Mouse (Mus musculus) gastrocnemius, adult 8-10 months (tissue): Measurements from ENCODE around the gene Ddit4. TPM values are rescaled to one million over a fixed set of nuclear protein-coding genes. Genes with fewer than 3 reads are reported as not detected.

Experiments used
- DNase-seq, 2 experiments: peaks; one replicate each; pipeline ENCODE4 v3.0.0; 2022; ENCODE audit warnings: low spot score in 2 of 2
- total RNA-seq, 4 experiments: library from RNA; stranded (reverse); gene quantifications; 2 replicates each; pipeline ENCODE4 v1.2.4; 2022

The Ddit4 gene
- total RNA-seq, 4 experiments from 2014 or later: 4.7 to 45.4 (median 9.4) TPM

GRCm38 (mm10) chr10:59920810-59921681 lies 30.6 kb downstream of the Ddit4 start:
- DNase-seq: peak; percentile 70 to 75

- no peak for DNase-seq
Observed at GRCm38 (mm10) chr10:59920485-59920809, 31.2 kb downstream of the Ddit4 start.

DNA sequence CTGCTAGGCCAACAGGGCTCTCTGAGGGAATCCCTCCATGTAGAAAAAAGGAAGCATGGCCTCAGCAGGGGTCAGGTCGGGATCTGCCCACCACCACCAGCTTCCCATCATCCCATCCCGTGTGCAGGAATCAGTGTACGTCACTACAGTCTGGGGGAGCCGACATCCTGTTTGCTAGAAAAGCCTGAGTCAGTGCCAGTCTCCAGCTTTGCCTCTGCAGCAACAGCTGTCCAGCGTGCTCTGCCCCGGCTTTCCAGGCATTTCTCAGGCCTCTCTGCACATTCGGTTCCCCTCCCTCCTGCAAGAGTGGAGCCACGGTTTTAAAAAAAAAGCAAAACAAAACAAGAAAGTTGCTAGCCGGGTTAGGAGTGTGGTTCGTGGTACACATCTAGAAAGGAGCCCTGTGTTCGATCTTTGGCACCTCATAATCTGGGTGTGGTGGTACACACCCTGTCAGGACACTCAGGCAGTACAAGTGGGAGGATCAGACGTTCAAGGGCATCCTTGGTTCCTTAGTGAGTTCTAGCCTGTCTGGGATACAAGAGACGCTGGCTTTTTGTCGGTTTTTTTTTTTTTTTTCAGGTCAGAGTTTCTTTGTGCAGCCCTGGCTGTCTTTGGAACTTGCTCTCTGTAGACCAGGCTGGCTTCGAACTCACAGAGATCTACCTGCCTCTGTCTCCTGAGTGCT lies 32.0 kb downstream of the Ddit4 start:
- no peak for DNase-seq

DNA sequence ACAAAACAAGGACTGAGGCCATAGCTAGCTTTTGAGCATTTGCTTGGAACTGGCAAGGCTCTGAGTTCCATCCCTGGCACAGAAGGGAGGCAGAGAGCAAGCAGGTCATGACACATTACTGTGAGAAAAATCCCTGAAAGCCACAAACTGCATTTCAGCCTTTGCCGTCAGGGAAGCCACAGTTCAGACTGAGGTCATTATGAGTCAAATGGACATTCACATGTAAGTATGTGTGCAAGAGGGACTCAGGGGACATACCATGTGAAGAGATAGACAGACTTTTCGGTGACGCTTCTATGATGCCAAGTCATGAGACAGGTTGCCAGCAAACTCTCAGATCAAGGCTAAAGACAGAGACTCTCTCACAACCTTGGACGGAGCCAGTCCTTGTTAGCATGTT lies 33.5 kb downstream of the Ddit4 start:
- DNase-seq: no peak

DNA sequence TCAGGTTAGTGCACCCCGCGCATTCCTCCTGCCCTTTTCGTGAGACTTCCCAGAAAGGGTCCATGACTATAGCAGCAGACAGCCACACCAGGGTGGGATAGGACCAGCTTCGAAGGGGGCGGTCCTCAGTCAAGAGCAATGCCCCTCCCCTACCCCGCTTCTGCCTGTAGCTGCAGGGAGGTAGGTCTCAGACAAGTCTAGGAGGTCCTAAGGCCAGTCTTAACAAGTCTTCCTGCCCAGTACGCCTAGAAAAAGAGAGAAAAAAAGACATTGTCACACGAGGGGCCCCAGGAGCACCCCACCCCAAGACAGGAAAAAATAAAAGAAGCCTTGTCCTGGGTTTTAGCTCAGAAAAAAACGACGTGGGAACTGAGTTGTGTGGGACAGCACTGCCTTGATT lies 35.0 kb downstream of the Ddit4 start:
- no peak for DNase-seq

DNA sequence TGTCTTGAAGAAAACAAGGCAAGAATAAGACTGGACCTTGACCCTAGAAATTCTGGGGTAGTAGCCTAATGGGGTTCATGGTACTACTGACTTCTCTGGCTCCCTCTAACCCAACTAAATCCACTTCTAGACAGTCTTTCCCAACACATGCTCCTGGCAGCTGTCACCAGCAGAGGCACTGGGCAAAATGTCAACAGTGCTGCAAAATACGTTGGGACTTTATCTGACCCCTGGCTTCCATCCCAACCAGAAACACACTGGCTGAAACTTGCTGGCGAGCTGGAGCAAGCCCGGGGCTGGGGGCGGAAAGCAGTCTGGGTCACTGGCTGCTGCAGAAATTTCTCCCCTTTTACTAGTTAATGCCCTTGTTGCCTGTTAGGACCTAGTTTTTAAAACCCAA lies 35.5 kb downstream of the Ddit4 start:
- peak; percentile 70 to 80 for DNase-seq

- DNase-seq: no peak
Observed at GRCm38 (mm10) chr10:59915196-59915962, 36.3 kb downstream of the Ddit4 start.

DNA sequence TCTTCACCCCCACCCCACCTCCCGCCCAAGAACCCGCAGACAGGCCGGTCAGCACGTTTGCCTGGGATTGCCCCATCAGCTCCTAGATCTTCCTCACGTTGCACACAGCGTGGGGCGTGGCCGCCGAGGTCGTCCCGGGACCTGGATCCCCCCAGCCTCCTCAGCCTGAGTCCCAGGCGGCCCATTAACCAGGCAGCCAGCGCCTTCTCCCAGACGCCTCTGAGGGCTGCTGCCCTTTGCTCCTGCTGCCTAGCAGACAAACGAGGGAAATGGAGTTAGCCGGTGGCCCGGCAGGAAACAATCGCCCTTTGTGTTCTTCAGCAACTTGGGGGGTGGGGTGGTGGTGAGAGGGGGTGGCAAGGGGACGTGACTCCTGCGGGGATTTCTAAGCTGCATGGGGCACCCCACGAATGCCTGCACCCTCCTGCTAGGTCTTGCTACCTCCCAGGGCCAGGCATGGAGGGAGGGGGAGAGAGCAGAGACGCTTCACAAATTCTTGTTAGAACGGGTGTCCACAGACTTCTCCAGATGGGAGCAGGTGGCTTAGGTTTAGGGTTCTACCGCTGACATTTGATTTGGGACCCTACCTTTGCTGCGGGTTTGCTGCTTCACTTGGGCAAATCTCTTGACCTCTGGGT lies 40.0 kb downstream of the Ddit4 start:
- no peak for DNase-seq

- DNase-seq: no peak
Observed at GRCm38 (mm10) chr10:59911091-59911490, 40.5 kb downstream of the Ddit4 start.

DNA sequence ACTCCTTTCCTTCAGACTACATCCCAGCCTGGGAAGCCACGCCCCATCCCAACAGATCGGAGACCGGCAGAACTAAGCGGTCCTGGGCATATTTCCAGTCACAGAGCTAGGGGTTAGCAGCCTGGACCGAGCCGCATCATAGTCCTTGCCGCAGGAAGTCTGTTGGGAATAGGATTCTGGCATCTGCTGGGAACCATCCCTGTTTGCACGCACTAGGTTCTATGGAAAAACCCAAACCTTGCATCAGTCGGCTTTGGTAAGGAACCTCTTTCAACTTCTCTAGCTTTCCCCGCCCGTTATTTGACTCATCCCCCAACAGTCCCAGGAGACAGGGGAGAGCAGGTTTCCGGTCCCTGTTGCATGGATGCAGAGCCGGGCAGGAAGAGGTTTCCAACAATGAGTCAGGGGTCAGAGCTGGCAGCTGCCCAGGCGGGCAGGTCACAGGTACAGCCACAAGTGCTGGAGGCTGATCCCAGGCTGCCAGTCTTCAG lies 42.2 kb downstream of the Ddit4 start:
- no peak for DNase-seq

DNA sequence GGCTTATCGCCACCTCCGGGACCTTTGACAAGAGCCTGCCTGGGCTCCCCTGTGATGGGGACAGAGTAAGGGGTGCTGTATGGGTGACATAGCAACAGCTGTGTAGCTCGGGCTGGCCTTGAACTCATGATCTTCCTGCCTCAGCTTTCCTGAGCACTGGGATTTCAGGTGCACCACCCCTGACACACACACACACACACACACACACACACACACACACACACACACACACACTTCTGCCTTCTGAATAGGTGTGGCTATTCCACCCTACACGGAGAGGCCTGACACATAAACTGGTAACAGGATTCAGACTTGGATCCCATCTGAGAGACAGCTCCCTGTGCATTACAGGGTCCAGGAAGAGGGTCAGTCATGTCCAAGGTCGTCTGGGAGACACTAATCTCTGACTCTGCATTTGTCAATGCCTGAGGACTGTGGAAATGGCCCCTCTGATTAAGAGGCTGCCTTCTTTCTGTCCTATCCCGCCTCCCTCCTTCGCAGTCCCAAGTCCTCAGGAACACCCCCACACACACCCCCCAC lies 42.8 kb downstream of the Ddit4 start:
- DNase-seq: no peak

- no peak for DNase-seq
Observed at GRCm38 (mm10) chr10:59907695-59908299, 43.8 kb downstream of the Ddit4 start.

DNA sequence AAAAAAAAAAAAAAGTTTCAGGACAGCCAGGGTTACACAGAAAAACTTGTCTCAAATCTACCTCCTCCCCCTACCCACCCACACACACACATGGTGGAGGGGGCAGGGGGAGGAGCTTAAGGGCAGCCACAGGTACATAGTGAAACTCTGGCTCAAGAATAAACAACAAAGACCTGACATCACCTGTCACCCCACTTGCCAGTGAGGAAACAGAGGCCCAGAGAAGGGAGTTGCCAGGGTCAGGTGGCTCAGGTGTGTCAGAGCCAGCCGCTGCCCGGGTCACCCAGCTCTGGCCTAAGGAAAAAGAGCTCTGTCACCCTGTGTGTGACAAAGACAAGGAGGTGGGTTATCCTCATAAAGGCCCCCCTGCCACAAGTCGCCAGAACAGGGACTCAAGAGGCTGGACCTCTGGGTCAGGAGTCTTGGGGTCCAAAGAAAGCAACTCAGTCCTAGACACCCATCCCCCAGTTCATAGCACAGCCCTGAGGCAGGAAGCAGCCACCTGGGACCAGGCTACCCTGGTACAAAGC lies 44.5 kb downstream of the Ddit4 start:
- DNase-seq: no peak

- no peak for DNase-seq
Observed at GRCm38 (mm10) chr10:59903170-59903569, 48.5 kb downstream of the Ddit4 start.

GRCm38 (mm10) chr10:59902606-59902990 lies 49.0 kb downstream of the Ddit4 start:
- DNase-seq: no peak

DNA sequence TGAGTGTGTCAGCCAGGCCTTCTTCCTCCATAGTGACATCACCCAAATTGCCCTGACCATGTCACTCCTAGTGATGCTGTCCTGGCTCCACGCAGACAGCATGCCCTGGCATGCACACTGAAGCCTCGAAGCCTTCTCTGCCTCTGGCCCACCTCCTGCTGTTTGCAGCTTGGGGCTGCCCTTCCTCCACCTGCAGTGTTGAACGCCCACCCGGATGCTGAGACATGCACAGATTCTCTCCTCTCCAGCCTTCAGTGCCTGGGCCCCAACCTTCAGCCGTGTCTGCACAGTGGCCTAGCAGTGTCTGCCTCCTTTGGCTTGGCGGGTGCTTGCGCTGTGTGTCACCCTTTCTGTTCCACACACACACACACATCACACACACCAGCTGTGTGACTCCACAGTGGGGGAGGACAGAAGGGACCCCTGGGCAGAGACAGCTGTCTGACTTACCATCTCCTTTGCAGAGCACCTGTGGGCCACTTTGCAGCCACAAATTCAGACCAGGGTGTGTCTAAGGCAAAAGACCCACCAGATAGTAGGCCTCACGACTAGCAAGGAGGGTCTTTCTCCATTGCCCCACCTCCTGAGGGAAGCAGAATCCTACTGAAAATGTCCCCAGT lies 49.5 kb downstream of the Ddit4 start:
- no peak for DNase-seq

GRCm38 (mm10) chr10:59901463-59901862 lies 50.2 kb downstream of the Ddit4 start:
- DNase-seq: no peak

- DNase-seq: no peak
Observed at GRCm38 (mm10) chr10:59900939-59901338, 50.7 kb downstream of the Ddit4 start.

GRCm38 (mm10) chr10:59900174-59900435 lies 51.5 kb downstream of the Ddit4 start:
- no peak for DNase-seq
